Mouse (Mus musculus) testis, adult 2 months (tissue): ENCODE measurements around the gene Fam198a. TPM values are rescaled to one million over a fixed set of nuclear protein-coding genes. Genes with fewer than 3 reads are reported as not detected.

ENCODE experiments used
- H3K27ac ChIP-seq: fragments of 200-500 bp; 2 replicates; pipeline ENCODE4 v1.5.1; 2012; ENCODE audit warnings: low read depth, low read length; ENCODE audit not compliant: control insufficient read depth, insufficient read depth
- H3K27me3 ChIP-seq: fragments of 200-500 bp; 2 replicates; pipeline ENCODE4 v1.6.1; 2012; ENCODE audit warnings: mild to moderate bottlenecking, low read length, moderate library complexity; ENCODE audit not compliant: control insufficient read depth, insufficient read depth
- H3K36me3 ChIP-seq: fragments of 200-500 bp; 2 replicates; pipeline ENCODE4 v1.6.1; 2012; ENCODE audit warnings: mild to moderate bottlenecking, low read length; ENCODE audit not compliant: control insufficient read depth, insufficient read depth
- H3K4me1 ChIP-seq: fragments of 200-500 bp; 2 replicates; pipeline ENCODE4 v1.6.1; 2012; ENCODE audit warnings: low read length; ENCODE audit not compliant: control insufficient read depth, insufficient read depth
- H3K4me3 ChIP-seq: fragments of 200-500 bp; 2 replicates; pipeline ENCODE4 v1.5.1; 2012; ENCODE audit warnings: low read depth, mild to moderate bottlenecking, low read length, moderate library complexity, mixed read lengths; ENCODE audit not compliant: control insufficient read depth
- CTCF ChIP-seq: fragments of 200-500 bp; IDR thresholded peaks from 2 replicates; pipeline ENCODE4 v1.5.1; 2012; ENCODE audit warnings: low read depth, mild to moderate bottlenecking, inconsistent platforms, low read length, moderate library complexity; ENCODE audit not compliant: control insufficient read depth, insufficient read depth, insufficient replicate concordance
- POLR2A ChIP-seq: fragments of 200-500 bp; IDR thresholded peaks from 2 replicates; pipeline ENCODE4 v1.6.1; 2012; ENCODE audit warnings: low read depth, mild to moderate bottlenecking, inconsistent platforms, low read length, moderate library complexity; ENCODE audit not compliant: control insufficient read depth
- polyA plus RNA-seq: library from polyadenylated mRNA; depleted of rRNA; stranded (reverse); fragments of >200 nt; gene quantifications from 2 replicates; pipeline ENCODE4 v1.2.3, GENCODE M21; 2012; rRNA removed

The Fam198a gene
- polyA plus RNA-seq, 1 experiment, result 0.54 TPM

GRCm38 (mm10) chr9:122027914-122028745 is 77.3 kb downstream of the Fam198a start:
- H3K4me3 ChIP-seq, result no peak overlapping the region
- H3K27me3 ChIP-seq, result no peaks in the 10 kb centered on the region
- H3K27ac ChIP-seq, result no peak overlapping the region
- TF ChIP-seq CTCF (no peak), POLR2A (no peak)
- peaks cover 2% of the 10 kb centered on the region; the same call in 1 of the 2 replicates for H3K4me1 ChIP-seq
- no peaks in the 10 kb centered on the region for H3K36me3 ChIP-seq

GRCm38 (mm10) chr9:122029765-122030164 is 79.0 kb downstream of the Fam198a start:
- Histone ChIP-seq H3K36me3 (no peaks in the 10 kb centered on the region), H3K4me3 (no peak overlapping the region), H3K4me1 (peaks cover 2% of the 10 kb centered on the region; the same call in 1 of the 2 replicates), H3K27ac (no peak overlapping the region), H3K27me3 (no peaks in the 10 kb centered on the region)
- TF ChIP-seq POLR2A (no peak), CTCF (no peak)

Other genes starting within 250 kb of the Fam198a start
- gene Sec22c, start 245.5 kb upstream of the Fam198a start, polyA plus RNA-seq, result 9.7 and 11.0 TPM in 2 replicates
- gene Ss18l2, start 240.7 kb upstream of the Fam198a start, polyA plus RNA-seq, result 10.1 and 11.6 TPM in 2 replicates
- 58.4 and 61.9 TPM in 2 replicates for gene Nktr, start 231.8 kb upstream of the Fam198a start, polyA plus RNA-seq
- 4.9 and 5.3 TPM in 2 replicates for gene Zfp651, start 191.7 kb upstream of the Fam198a start, polyA plus RNA-seq
- 0.14 and 0.23 TPM in 2 replicates for gene Klhl40, start 173.4 kb upstream of the Fam198a start, polyA plus RNA-seq
- 19.8 and 21.3 TPM in 2 replicates for gene Hhatl, start 158.5 kb upstream of the Fam198a start, polyA plus RNA-seq
- gene Ccdc13, start 111.5 kb upstream of the Fam198a start, polyA plus RNA-seq, result 109 and 125 TPM in 2 replicates
- 42.4 and 43.9 TPM in 2 replicates for gene Higd1a, start 92.6 kb upstream of the Fam198a start, polyA plus RNA-seq
- gene Ackr2, start 52.6 kb upstream of the Fam198a start, polyA plus RNA-seq, result 0.32 and 0.59 TPM in 2 replicates
- gene Cyp8b1, start 34.7 kb upstream of the Fam198a start, polyA plus RNA-seq, result not detected in 2 replicates
- 6.2 and 8.7 TPM in 2 replicates for gene Pomgnt2, start 46.1 kb downstream of the Fam198a start, polyA plus RNA-seq
- 18.7 and 29.5 TPM in 2 replicates for gene Snrk, start 166.3 kb downstream of the Fam198a start, polyA plus RNA-seq